Mouse (Mus musculus): ENCODE measurements around the gene Fuz.
A peak's percentile ranks its signal among the peaks of the same experiment; 100 is the strongest.
"Not testable (repeated sequence)": the region's sequence is repeated elsewhere in the genome, so short reads cannot be mapped to it uniquely, and the experiment has no call there.

Fuz gene

DNA sequence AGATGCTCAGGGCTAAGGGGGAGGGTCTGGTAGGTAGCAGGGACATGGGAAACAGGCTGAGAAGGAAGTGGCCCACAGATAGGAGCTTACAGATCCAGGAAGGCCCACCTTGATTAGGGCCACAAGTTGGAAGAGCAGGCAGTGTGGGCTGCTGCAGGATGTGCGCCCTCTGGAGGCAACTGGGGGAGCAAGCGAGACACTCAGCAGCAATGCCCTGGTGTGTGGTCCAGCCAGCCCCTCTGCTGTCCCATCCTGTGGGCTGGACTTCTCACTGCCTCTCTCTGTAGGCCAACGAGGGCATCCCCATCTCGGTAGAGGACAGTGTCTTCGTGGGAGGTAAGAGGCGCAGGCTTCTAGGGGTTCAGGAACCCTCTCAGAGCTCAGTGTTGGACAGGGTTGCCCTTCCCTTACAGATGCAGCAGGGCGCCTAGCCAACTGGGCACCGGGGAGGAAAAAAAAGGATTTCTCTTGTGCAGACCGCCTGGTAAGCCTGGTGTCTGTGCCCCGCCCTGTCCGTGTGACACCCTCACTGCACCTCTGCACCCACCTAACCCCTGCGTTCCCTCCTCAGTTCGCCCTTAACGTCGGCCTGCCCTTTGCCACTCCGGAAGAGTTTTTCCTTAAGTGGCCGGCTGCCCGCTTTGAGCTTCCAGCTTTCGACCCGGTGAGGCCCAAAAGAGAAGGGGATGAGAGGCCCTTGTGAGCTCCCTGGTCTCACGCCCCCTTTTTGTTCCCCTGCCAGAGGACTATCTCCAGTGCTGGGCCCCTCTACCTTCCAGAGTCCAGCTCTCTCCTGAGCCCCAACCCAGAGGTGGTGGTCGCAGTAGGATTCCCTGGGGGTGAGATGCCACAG is 35.1 kb upstream of the Fuz start:
- DNase-seq (ENCODE audit: extremely low read depth, low read depth, low spot score): no peak

DNA sequence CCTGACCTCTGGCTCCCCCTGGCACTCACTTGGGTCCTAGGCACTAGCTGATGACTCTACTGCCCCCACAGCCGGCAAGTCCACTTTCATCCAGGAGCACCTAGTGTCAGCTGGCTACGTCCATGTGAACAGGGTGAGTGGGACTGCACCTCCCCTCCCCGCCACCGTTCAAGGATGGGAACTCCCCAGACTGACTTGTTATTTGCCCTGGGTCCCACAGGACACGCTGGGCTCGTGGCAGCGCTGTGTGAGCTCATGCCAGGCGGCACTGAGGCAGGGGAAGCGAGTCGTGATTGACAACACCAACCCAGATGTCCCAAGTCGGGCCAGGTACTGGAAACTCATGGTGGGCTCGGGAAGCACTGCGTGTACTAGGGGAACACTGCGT is 34.5 kb upstream of the Fuz start:
- no peak for DNase-seq (ENCODE audit: extremely low read depth, low read depth, low spot score)

DNA sequence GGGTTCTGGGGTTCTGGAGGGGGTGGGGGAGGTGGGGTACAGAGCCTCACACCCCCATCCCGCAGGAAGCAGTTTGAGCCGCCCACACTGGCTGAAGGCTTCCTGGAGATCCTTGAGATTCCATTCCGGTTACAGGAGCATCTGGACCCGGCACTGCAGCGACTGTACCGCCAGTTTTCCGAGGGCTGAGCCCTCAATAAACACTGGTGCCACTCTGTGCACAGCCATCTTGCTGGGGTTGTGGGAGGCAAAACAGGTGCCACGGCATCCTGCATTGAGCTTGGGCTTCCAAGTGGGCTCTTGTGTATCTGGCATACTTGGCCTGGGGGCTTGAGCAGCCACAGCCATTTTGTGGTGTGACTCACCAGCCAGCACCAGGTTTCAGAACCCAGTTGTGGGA is 33.4 kb upstream of the Fuz start:
- no peak for DNase-seq (ENCODE audit: extremely low read depth, low read depth, low spot score)

DNA sequence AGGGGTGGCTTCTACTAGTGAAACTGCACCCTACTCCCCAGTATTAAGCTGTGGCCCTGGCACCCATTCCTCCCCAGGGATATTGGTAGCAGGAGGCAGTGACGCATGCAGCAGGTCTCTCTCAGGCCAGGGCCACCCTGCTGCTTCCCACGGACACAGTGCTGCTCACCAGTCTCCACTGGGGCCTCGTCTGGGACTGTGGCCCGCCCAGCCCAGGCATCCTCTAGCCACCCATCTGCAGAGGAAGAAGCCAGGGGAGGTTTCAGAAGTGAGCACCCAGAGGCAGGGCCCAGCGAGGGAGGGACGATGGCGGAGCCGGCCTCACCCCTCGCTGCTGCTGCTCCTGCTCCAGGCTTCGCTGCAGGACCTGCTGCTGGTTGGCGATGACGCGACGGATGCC is 32.7 kb upstream of the Fuz start:
- no peak for DNase-seq (ENCODE audit: extremely low read depth, low read depth, low spot score)

DNA sequence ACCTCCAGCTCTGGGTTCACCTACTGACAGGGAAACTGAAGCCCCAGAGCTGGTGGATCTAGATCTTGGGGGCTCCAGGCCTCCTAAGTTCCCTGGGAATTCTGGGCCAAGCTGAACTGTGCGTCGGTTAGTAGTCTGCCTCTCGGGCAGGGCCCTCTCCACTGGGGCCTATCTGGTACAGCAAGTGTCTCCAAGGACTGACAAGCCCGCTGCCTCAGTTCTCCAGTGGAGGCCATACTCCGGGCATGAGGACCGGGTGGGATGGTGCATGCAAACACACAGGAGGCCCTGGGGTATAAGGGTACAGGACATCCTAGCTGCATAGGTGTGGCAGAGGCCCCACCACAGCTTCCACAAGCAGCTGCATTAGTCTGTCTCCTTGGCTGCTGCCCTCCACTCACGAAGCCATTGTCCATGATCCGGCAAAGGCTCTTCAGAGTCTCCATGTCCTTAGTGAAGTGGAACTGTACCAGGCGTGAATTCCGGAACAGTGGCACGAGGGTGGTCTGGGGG is 31.8 kb upstream of the Fuz start:
- no peak for DNase-seq (ENCODE audit: extremely low read depth, low read depth, low spot score)

DNA sequence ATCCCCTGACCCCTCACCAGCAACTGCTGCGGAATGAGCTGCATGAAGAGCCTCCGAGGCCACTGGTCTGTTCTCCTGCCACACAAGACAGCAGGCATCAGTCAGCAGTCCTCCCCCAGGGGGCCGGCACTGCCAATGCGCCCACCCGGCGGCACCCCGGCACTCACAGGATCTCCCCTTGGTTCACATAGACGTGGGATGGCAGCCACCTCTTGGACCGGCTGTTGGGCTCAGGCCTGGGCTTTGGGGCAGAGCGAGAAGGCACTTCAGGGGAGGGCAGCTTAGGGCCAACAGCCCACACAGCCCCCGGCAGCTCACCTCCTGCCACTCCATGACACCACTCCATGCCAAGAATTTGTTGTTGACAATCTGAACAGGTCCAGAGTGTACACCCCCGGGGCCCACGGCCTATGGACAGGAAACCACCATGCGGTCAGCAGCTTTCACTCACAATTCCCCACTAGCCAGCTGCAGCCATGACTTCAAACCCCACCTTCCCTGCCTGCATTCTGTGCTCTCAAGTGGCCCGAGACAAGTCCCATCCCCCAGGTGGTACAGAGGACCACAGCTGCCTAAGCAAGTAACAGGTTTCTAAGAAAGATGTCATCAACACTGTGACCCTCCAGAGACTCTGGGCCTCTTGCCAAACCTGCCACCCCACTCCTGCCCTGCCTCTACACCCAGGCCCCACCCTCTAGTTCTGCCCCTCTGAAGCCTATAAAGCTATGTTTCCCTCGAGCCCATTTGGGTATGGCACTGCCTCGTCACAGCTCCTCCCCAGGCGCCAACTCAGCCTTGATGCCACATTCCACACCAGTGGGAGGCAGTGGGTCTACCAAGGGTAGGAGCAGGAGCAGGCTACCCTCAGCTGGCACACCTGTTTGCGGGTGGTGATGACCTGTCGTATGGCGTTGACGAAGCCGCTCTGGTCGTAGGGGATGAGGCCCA is 31.0 kb upstream of the Fuz start:
- DNase-seq (ENCODE audit: extremely low read depth, low read depth, low spot score): no peak

DNA sequence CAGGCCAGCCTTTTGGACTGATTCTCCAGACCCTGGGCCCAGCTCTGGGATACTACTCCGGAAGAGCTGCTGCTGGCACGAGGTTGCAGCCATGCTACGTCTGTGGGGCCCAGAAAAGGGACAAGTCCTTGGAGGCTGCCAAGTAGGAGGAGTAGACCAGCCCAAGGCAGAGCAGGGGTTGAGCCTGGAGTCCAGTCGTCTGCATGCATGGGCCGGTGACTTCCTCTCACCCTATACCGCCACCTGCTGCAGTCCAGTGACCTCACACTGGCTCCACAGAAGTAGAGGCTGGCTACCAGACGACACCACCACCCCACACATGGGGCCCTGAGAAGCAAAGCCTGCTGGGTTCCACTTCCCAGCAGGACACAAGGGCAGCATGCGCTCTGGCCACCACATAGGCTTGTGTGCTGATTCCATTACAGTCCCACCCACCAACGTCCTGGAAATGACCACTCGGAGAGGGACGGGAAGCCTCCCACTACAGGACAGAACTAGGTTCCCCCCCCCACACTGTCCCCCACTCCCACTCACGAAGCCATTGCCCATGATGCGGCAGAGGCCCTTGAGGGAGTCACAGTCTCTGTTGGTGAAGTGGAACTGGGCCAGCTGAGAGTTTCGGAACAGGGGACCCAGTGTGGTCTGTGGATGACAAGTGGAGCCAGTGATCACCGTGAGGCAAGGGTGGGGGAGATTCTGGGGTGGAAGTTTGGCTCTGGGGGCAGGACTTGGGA is 29.4 kb upstream of the Fuz start:
- no peak for DNase-seq (ENCODE audit: extremely low read depth, low read depth, low spot score)

DNA sequence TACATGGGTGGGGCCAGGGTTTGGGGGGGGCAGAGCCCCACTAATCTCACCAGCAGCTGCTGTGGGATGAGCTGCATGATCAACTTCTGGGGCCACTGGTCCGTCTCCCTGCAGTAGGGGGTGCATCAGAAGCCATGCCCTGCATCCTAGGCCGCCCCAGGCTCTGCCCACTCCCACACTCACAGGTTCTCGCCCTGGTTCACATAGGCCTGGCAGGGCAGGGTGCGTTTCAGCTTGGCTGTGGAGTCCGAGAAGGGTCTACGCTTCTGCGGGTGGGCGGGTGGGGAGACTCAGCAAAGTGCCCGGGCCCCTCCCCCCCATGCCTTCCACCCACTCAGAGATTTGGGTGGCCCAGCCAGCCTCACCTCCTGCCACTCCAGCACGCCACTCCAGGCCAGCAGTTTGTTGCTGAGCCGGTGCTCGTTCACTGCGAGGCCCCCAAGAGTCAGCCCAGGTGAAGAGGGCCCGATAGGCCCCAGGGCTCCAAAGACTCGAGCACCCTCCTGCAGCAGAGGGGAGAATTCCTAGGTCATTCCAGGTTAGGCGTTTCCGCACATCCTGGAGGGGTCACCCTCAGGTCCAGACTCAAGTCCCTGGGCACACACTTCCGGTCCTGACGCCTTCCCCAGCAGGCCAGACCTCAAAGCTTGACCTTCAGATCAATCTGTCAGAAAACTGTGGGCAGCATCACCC is 28.7 kb upstream of the Fuz start:
- DNase-seq (ENCODE audit: extremely low read depth, low read depth, low spot score): no peak

DNA sequence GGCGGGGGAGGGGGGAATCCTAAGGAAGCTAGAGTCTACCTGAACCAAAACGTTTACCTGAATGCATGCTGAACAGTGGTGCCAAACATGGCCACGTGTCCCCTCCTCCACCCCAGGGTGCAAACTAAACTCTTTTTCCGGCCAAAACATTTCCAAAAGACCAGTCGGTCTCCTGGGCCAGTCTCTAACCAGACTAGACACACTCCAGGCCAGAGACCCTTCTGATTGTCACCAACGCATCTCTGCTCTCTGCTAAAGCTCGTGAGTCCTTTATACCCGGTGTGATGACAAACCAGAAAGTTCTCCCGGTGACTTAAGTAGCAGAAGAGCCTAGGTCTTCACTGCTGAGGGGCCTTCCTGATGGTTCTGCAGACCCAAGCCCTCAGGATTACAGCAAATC is 28.1 kb upstream of the Fuz start:
- DNase-seq (ENCODE audit: extremely low read depth, low read depth, low spot score): no peak

DNA sequence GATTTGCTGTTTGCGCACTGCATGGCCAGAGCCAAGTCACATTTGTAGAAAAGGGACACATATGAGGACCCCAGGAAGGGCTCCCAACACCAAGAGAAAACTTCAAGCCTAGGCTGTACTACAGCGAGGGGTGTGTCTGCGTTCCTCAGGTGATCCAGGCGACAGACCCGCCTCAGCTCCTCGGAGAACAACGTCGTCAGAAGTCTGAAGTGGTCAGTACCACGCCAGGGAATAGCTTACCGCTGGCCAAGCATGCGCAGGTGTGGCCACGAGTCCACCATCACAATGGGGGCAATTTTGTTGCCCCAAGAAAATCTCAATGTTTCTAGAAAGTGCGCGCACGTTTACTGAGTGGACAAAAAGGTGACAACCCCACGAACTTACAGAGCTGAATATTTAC is 27.4 kb upstream of the Fuz start:
- no peak for DNase-seq (ENCODE audit: extremely low read depth, low read depth, low spot score)

DNA sequence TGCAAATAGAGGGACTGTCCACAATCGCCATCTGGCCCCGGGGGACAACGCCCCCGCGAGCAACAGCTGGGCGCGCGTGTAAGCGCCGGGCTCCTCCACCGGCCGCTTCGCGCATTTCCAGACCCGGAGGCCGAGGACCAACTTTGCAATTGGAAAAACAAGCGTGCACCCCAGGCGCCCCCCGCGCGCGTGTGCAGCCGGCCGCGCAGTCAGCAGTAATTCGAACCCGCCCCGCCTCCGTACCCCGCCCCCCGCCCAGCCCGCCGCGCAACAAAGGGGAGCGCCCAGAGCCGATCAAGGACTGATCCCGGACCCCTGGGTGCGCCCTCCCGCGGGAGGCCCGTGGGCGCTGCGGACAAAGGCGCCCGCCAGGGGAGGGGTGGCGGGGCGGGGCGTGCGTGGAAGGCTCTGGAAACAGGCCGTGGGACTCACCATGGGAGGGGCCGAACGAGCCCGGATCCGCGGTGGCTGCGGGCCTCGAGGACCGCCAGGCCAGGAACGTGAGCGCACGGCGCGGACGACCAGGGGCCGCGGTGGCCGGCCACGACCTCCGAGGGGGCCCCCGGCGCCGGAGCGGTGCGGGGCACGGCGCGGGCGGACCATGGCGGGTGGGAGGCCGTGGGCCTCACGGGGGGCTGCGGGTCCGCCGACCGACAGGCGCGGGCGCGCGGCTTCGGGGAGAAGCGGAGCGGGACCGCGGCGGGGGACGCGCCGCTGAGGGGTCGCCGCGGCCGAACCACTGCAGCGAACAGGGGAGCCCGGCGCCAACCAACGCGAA is 26.8 kb upstream of the Fuz start:
- DNase-seq (ENCODE audit: extremely low read depth, low read depth, low spot score): no peak

DNA sequence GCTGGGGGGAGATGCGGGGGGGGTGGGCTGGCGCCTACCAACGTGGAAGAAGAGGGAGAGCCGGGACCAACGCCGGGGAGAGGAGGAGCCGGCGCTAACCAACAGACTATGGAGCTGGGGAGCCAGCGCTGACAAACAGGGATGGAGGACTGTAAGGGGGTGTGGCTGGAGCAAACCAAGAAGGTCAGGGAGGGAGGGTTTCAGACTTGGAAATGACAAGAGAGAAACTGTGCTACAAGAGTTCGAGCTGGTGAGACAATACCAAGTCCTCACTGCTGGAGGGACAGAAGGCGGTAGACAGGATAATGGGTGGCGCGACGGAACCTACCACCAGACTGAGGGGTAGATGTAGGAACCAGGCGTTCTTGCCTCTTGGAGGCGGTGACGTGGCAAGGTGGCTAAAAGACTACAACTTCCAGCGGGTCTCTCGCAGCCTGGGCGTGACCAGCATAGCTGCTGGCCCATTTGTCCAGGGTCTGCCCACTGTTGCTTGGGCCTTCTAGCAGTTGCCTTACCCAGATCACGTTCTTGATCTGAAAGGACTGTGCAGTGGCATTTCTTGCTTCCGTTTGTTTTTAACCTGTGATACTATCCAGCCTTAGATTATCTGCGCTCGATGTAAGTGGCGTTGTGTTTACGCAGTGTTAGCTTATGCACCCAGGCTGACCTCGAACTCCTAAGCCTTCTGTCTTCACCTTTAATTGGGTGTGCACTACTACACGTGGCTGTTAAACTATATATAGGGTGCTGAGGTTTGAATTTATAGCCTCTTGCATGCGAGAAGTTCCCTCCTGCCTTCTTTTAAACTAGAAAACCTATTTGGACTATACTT is 26.0 kb upstream of the Fuz start, which contains the start of gene Ptov1:
Gene Ptov1 (minus strand): TSS at position 92 of the 832 bp plus-strand sequence.
- peak; percentile 85 for DNase-seq (ENCODE audit: extremely low read depth, low read depth, low spot score)

DNA sequence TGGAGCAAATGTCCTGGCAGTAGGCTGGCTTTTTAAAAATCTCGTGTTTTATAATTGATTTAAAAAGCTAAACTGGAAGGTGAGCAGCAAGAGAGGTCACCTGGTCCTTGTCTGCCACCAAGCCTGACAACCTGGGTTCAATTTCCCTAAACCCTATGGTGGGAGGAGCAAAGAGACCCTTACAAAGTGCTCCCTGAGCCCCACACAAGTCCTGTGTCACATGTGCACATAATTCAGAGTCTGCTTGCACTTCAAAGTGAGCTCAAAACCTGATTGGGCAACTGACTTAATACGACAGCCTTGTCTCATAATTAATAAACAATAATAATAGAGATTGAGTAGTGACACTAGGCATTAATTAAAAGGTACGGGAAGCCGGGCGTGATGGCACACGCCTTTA is 25.3 kb upstream of the Fuz start:
- DNase-seq (ENCODE audit: extremely low read depth, low read depth, low spot score): no peak

DNA sequence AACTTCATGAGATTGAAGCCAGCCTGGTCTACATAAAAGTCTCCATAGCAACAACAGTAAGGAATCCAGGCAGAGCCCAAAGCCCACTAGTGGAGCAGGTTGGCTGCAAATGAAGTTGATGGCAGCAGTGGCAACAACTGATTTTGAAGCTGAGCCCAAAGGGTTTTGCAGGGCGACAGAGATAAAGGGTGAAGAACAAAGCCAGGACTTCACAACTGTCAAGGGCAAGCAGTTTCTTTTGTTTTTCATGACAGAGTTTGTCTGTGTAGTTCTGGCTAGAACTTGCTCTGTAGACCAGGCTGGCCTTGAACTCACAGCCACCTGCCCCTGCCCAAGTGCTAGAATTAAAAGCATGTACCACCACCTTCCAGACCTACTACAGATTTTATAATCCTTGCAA is 24.7 kb upstream of the Fuz start:
- no peak for DNase-seq (ENCODE audit: extremely low read depth, low read depth, low spot score)

DNA sequence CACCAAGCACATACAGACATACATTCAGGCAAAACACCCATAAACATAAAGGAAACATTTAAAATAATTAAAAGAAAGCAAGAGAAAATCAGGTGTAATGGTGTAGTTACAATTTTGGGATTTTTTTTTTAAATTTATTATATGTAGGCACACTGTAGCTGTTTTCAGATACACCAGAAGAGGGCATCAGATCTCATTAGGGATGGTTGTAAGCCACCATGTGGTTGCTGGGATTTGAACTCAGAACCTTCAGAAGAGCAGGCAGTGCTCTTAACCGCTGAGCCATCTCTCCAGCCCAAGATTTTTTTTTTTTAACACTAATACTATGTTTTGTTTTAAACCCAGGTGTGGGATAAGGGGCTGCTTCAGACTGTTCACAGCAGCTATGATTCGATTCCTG is 24.1 kb upstream of the Fuz start:
- not testable (repeated sequence) for DNase-seq (ENCODE audit: extremely low read depth, low read depth, low spot score)

DNA sequence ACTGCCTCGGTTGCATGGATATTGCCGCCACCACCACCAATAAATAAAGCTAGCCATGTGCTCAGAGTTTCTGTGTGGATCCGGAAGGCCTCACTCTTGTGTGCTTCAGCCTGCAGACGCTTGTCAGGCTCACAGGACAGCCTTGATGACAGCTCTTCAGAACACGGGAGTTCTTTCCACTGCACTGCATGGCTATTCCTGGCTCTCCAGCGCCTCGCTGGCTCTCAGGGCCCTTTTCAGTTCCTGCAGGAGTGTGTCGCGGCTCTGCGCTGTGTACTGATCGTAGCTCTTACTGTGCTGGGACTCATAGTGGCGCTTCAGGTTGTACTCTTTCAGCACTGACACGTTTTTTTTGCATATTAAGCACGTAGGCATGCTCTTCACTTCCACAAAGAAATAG is 18.0 kb upstream of the Fuz start:
- no peak for DNase-seq (ENCODE audit: extremely low read depth, low read depth, low spot score)

DNA sequence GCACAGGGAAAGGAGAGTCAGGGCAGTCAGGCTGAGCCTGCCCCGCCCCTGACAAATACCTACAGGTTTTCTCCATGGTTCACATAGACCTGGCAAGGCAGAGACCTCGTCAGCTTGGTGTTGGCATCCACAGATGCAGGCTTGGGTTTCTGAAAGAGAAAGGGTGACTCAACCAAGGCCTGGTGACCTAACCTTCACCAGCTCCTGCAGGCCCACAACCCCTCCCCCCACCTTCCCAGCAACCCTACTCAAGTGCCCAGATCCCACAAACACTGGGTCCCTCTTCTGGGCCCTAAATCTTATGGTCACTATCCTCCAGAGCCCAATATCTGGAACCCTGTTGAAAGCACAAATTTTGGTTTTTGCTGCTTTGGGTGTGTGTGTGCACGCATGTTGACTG is 12.8 kb upstream of the Fuz start:
- DNase-seq (ENCODE audit: extremely low read depth, low read depth, low spot score): no peak

DNA sequence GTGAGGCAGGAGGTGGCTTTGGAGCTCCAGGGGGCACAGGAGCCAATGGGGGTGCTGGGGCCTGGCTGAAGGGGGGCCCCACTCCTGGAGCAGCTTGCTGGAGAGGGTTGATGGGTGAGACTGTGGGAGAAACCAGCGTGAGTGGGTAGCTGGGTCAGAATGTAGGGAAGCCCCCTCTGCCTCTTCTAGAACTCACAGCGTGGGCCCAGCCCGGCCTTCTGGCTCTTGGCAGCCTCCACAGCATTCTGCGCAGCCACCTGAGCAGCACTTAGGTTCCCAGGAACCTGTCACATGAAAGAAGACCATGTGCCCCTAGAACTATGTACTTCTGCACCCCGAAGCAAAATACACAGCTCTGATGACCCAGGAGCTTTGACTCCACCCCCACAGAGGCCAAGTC is 11.2 kb upstream of the Fuz start:
- DNase-seq (ENCODE audit: extremely low read depth, low read depth, low spot score): no peak

DNA sequence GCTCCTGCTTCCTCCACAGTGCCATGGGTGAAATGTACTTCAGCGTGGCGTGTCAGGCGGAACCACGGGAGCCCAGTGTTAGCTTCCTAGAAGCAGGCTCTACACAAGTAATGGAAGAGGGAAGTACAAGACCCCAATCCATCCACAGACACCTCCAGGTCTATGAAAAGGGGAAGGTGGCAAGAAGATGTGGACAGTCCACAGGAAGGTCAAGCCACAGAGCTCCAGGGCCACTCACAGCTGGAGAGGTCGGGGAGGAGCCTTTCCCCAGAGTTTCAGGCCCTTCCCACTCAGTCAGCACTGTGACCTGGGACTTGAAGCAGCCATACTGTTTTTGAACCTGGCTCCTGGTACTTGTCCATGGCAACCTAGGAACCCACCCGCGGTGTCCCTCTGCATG is 8.9 kb upstream of the Fuz start:
- DNase-seq (ENCODE audit: extremely low read depth, low read depth, low spot score): no peak
